Mouse (Mus musculus) skeletal muscle tissue, adult 2 months (tissue): ENCODE results near the gene Sik3.
"Not testable (repeated sequence)": the region's sequence is repeated elsewhere in the genome, so short reads cannot be mapped to it uniquely, and the experiment has no call there.

Source experiments
- DNase-seq: peaks from one replicate; pipeline ENCODE4 v3.0.0-alpha.2; 2012; ENCODE audit warnings: low read depth, low spot score

Gene Sik3

GRCm38 (mm10) chr9:46103154-46103553 lies 90.5 kb downstream of the Sik3 start:
- DNase-seq: no peak

DNA sequence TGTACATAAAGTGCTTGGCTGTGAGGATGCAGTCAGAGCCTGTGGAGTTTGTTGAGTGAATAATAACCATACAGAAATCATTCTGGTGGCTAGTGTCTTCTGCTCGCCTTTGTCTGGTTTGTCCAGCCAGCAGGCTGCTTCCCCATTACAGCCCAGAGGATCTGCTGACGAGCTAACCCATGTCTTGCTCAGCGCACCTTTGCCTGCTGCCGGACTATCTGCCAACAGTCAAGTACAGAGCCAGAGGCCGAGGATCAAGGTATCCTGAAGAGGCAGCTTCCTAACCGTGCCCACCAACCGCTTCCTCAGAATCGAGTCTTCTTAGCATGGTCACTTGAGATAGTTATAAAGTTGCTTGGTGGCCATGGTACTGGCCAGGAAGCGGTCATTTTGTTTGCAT lies 93.5 kb downstream of the Sik3 start:
- no peak for DNase-seq

DNA sequence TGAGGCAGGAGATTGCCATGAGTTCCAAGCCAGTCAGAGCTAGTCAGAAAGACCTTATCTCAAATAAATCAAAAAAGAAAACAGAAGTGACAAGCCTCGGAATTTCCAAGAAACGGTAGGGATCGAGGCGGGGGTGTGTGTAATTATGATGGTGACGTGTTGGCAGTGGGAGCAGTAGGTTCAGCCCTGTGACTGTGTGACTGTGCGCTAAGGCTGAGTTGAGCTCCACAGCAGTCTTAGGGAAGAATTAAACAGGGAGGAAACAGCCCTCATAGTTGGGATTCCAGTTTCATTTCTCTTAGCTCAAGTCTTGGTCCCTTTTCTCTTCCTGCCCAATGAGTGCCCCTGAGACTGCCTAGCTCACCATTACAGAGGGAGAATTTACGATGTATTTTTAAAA lies 98.0 kb downstream of the Sik3 start:
- no peak for DNase-seq

DNA sequence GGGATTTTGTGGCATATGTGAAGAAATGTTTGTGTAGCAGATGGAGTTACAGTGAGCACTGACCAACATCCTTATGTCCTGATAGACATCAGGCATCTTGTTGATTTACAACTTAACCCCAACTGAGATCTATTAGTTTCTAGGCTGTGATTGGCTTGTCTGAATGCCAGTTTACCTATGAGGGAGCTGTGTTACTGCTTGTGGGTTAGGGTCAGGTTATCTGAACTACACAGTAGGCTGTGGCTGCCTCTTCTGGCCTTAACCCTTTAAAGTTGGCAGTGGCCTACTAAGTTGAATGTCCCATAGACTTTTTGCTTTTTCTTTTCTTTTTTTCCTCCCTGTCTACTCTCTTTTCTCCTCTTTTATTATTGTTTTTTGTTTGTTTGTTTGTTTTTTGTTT lies 98.7 kb downstream of the Sik3 start:
- DNase-seq: no peak

GRCm38 (mm10) chr9:46112246-46112645 lies 99.6 kb downstream of the Sik3 start:
- DNase-seq: peak; percentile 67

- no peak for DNase-seq
Measured at GRCm38 (mm10) chr9:46118844-46119385, 106.3 kb downstream of the Sik3 start.

- DNase-seq: peak; percentile 91
Measured at GRCm38 (mm10) chr9:46119943-46120441, 107.4 kb downstream of the Sik3 start.

GRCm38 (mm10) chr9:46120468-46121253 lies 108.0 kb downstream of the Sik3 start:
- no peak for DNase-seq

GRCm38 (mm10) chr9:46121486-46121885 lies 108.9 kb downstream of the Sik3 start:
- no peak for DNase-seq

- no peak for DNase-seq
Measured at GRCm38 (mm10) chr9:46122731-46123130, 110.1 kb downstream of the Sik3 start.

DNA sequence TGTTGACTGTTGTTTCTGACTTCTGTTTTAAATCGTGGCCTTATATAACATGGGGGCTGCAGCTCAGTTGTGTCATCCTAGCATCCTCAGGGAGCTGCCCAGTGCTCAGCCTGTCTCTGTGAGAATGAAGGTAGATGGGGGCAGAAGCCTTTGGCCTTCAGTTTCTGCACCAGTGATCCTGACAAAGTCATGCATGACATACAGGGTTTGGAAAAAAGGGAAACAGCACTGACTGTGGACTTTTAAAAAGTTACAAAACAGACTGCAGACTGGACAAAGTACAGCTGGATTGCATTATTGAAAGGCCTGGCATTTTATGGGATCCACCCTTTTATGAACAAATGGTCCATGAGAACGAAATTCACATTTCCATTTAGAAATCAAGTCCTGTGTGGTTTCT lies 113.7 kb downstream of the Sik3 start:
- DNase-seq: no peak

GRCm38 (mm10) chr9:46127326-46127725 lies 114.7 kb downstream of the Sik3 start:
- DNase-seq: no peak

DNA sequence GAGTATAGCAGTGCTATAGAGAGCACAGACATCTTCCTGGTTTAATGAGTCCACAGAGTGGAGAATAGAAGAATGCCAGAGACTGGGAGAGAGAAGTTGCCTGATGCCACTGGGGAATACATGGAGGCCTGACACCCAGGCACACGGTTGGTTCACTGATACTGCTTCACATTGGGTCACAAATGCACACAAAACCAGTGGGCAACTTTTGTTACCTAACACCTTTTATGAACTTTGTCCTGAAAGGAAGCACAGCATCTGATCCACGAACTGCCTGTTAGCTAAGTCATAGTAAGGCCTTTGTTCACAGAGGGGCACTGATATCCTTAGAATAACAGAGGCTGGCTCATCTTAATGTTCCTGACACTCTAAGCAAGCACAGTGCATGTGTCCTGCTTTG lies 116.6 kb downstream of the Sik3 start:
- no peak for DNase-seq

- not testable (repeated sequence) for DNase-seq
Measured at GRCm38 (mm10) chr9:46132821-46133220, 120.2 kb downstream of the Sik3 start.

DNA sequence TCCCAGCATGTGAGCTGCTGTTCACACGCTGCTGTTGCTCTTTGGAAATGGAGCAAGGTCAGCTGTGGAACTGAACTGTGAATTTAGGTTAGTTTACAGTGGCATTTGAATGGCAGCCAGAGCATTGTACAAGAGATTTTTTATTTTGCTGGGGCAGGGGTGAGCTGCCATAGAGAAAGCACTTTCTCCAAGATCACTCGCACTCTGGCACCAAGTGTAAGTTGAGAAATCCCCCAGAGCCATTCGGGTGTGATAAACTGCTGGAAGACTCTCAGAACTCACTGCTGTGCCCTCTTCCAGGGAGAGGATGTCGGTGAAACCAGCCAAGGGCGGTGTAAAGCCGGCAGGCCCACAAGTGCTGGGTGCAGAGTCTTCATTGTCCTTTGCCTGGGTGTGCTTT lies 126.2 kb downstream of the Sik3 start:
- no peak for DNase-seq

DNA sequence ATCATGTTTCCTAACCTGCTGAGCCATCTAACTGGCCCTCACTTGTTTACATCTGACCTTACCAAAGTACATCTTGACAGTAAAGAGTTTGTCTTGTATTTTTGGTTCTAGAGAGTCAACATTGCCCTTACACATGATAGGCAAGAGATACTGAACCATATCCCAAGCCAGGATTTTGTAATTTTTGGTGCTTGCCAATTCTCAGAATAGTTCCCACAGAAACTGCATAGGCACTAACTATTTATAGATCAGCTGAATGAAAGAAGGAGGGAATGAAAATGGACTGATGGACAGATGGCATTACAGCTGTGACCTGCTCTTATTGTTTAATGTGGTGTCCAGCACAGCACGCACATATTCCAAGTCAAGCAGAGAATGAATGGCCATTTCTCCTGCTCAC lies 128.2 kb downstream of the Sik3 start:
- no peak for DNase-seq

DNA sequence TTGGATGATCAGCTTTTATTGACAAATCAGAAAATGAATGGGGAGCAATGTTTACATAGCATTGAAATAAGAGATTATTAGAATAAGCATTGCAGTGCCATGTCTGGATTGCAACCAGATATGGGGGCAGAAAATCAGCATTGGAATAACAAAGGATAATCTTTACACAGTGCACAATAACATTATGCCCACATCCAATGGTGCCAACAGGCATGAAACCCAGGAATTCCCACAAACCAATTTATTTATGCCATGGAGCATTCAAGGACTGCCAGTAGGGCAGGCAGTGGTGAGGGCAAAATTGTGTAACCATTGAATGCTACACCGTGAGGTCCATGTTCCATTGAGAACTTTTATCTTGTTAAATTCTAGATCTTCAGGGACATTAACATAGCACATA lies 129.4 kb downstream of the Sik3 start:
- no peak for DNase-seq

DNA sequence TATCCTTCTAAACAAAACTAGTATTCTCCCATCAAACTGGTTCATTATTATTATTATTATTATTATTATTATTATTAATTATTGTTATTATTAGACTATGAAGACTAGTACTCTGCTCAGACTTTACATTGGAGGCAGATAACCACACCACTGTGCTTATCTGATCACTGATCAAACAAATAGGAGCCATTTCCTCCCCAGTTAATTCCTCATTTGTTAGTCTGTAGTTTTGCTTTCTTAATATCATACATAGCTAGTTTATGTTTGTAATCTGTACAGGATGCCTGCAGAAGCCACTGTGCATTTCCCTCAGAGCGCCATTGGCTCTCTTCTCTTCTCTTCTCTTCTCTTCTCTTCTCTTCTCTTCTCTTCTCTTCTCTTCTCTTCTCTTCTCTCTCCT lies 129.9 kb downstream of the Sik3 start:
- no peak for DNase-seq

GRCm38 (mm10) chr9:46144976-46145375 lies 132.4 kb downstream of the Sik3 start:
- no peak for DNase-seq

DNA sequence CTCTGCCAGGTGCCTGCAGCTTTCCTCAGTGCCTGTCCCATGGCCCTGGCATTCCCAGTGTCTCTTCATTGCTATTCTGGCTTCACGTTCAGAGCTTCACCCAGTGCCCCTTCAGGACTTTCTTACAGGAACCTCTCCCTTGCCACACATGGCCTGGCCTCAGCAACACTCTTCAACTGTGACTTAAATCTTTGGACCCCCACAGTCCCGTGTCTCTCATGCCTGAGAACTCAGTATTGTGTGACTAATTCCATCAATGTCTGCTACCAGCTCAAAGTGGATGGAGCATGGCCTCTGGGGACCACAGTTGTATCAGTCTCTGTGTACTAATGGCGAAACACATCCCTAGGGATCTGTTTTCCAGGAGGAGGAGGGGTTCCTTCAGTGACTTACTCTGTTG lies 133.8 kb downstream of the Sik3 start:
- DNase-seq: no peak

- DNase-seq: no peak
Measured at GRCm38 (mm10) chr9:46148723-46149122, 136.1 kb downstream of the Sik3 start.

- DNase-seq: no peak
Measured at GRCm38 (mm10) chr9:46149392-46149791, 136.8 kb downstream of the Sik3 start.

- no peak for DNase-seq
Measured at GRCm38 (mm10) chr9:46150116-46150515, 137.5 kb downstream of the Sik3 start.
